Mouse (Mus musculus) heart, embryonic 14.5 days (tissue): ENCODE data around the gene Lin7a. TPM values are rescaled to one million over a fixed set of nuclear protein-coding genes. Genes with fewer than 3 reads are reported as not detected.

ENCODE experiments used
- ATAC-seq: fragments of 200-750 bp; cut with Nextera tagmentation; 2 replicates; pipeline ENCODE4 v1.8.0; 2017; ENCODE audit warnings: low read depth, moderate TSS enrichment; ENCODE audit not compliant: insufficient number of reproducible peaks, insufficient read depth, low FRiP score
- H3K27ac ChIP-seq, 2 experiments: fragments of 200-500 bp in 1 of 2; fragments of 300-500 bp in 1 of 2; sonication (generic) in 1 of 2; replicated peaks in 1 of 2; 2 replicates each; pipeline ENCODE4 v1.5.1; 2012 to 2014; ENCODE audit warnings: low read depth in 2 of 2, low read length in 2 of 2, control low read depth in 1 of 2, mild to moderate bottlenecking in 1 of 2, mixed read lengths in 1 of 2; ENCODE audit not compliant: control insufficient read depth in 1 of 2, insufficient read depth in 1 of 2
- H3K27me3 ChIP-seq: fragments of 300-500 bp; sonication (generic); 2 replicates; pipeline ENCODE4 v1.6.1; 2014; ENCODE audit warnings: mild to moderate bottlenecking, low read length, control low read depth; ENCODE audit not compliant: control insufficient read depth, insufficient read depth
- H3K36me3 ChIP-seq: fragments of 300-500 bp; sonication (generic); 2 replicates; pipeline ENCODE4 v1.6.1; 2014; ENCODE audit warnings: mild to moderate bottlenecking, control low read depth, low read length, mixed read lengths; ENCODE audit not compliant: control insufficient read depth, insufficient read depth
- H3K4me1 ChIP-seq, 2 experiments: fragments of 200-500 bp in 1 of 2; fragments of 300-500 bp in 1 of 2; sonication (generic) in 1 of 2; 2 replicates each; pipeline ENCODE4 v1.6.1; 2012 to 2014; ENCODE audit warnings: low read length in 2 of 2, control low read depth in 1 of 2, mixed read lengths in 1 of 2; ENCODE audit not compliant: control insufficient read depth in 2 of 2, insufficient read depth in 2 of 2
- H3K4me2 ChIP-seq: fragments of 300-500 bp; sonication (generic); 2 replicates; pipeline ENCODE4 v1.6.1; 2014; ENCODE audit warnings: mild to moderate bottlenecking, low read length
- H3K4me3 ChIP-seq, 2 experiments: fragments of 200-500 bp in 1 of 2; fragments of 300-500 bp in 1 of 2; sonication (generic) in 1 of 2; 2 replicates each; pipeline ENCODE4 v1.5.1; 2012 to 2014; ENCODE audit warnings: low read length in 2 of 2, mild to moderate bottlenecking in 2 of 2, control low read depth in 1 of 2, low read depth in 1 of 2, moderate library complexity in 1 of 2; ENCODE audit not compliant: control insufficient read depth in 1 of 2, insufficient read depth in 1 of 2
- H3K9ac ChIP-seq: fragments of 300-500 bp; sonication (generic); 2 replicates; pipeline ENCODE4 v1.6.1; 2014; ENCODE audit warnings: mild to moderate bottlenecking, low read length
- H3K9me3 ChIP-seq: fragments of 300-500 bp; sonication (generic); 2 replicates; pipeline ENCODE4 v1.6.1; 2016; ENCODE audit warnings: low read length, control low read depth; ENCODE audit not compliant: control insufficient read depth
- WGBS: fragments of 180-500 bp; shearing (Covaris S2); extraction: QIAGEN DNeasy Blood & Tissue Kit; methylation state at CpG from one replicate; pipeline ENCODE4 v1.1.7; 2014; 5-methylcytosine and 5-hydroxymethylcytosine counted together
- polyA plus RNA-seq: library from polyadenylated mRNA; unstranded; fragments of >200 nt; fragmentation: Nextera tagmentation; extraction: Ambion mirVana; gene quantifications from 2 replicates; pipeline ENCODE4 v1.2.1, GENCODE M21; 2014

Lin7a gene
- polyA plus RNA-seq, 1 experiment from 2014 or later = 2.5 TPM

DNA sequence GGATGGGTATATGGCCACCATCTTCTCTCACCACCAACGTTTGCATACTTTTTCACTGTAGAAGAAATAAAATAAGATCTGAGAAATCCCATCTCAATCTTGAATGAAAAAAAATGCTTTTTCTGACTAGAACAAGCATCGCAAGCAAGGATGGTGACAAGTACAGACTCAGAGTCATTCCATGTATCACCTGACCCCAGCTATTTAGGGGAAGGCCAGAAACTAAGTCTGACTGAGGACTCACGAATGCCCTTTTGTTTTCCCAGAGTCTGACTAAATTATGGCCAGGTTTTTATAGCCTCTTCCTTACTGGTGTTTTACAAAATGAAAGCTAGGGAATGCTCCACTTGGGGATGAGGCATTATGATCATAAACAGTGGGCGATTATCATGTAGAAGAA lies 45.6 kb upstream of the Lin7a start:
- no peaks in the 10 kb centered on the region for H3K9me3 ChIP-seq
- H3K4me3 ChIP-seq = no peak overlapping the region
- 74% methylated on average over 4 of the region's 4 CpGs for WGBS

DNA sequence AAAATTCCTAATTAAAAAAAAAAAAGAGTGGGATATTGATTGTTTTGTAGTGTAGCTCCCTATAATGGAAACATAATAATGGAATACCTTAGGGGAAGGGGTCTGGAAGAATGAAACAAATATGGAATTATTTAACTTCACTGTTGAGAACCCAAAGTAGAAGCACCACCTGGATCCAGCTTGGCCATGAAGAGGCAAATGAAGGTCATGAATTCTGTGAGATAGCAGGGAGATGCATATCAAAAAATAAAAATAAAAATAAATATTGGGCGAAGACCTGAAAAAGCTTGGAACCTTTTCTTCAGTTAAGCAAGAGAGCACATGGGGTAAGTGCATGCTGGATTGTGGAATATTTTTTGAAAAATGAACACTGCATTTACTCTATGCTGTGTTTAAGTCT lies 43.6 kb upstream of the Lin7a start:
- H3K27ac ChIP-seq = no peak overlapping the region
- H3K9ac ChIP-seq = no peak overlapping the region
- ATAC-seq = no peak
- H3K27me3 ChIP-seq = no peaks in the 10 kb centered on the region
- WGBS = 91% methylated on average over 1 of the region's 1 CpGs
- H3K4me2 ChIP-seq = no peak overlapping the region
- no peaks in the 10 kb centered on the region for H3K36me3 ChIP-seq
- H3K4me3 ChIP-seq = no peak overlapping the region
- H3K9me3 ChIP-seq = no peaks in the 10 kb centered on the region
- H3K4me1 ChIP-seq = no peaks in the 10 kb centered on the region

More for the DNA sequence above, 45.6 kb upstream of the Lin7a start:
- Histone ChIP-seq H3K27me3 (no peaks in the 10 kb centered on the region), H3K4me1 (no peaks in the 10 kb centered on the region), H3K4me2 (no peak overlapping the region), H3K9ac (no peak overlapping the region), H3K27ac (no peak overlapping the region), H3K36me3 (no peaks in the 10 kb centered on the region)
- ATAC-seq = no peak

GRCm38 (mm10) chr10:107228776-107229175 lies 42.7 kb upstream of the Lin7a start:
- Histone ChIP-seq H3K9me3 (no peaks in the 10 kb centered on the region), H3K27ac (no peak overlapping the region), H3K4me1 (no peaks in the 10 kb centered on the region), H3K9ac (no peak overlapping the region), H3K4me3 (no peak overlapping the region), H3K27me3 (no peaks in the 10 kb centered on the region), H3K4me2 (no peak overlapping the region), H3K36me3 (no peaks in the 10 kb centered on the region)
- 78% methylated on average over 5 of the region's 5 CpGs for WGBS
- ATAC-seq = no peak

GRCm38 (mm10) chr10:107229416-107229815 lies 42.1 kb upstream of the Lin7a start:
- ATAC-seq = no peak
- Histone ChIP-seq H3K27me3 (no peaks in the 10 kb centered on the region), H3K9ac (no peak overlapping the region), H3K27ac (no peak overlapping the region), H3K4me3 (no peak overlapping the region), H3K4me1 (no peaks in the 10 kb centered on the region), H3K4me2 (no peak overlapping the region), H3K36me3 (no peaks in the 10 kb centered on the region), H3K9me3 (no peaks in the 10 kb centered on the region)
- WGBS = 56% methylated on average over 3 of the region's 3 CpGs

GRCm38 (mm10) chr10:107230081-107230850 lies 41.2 kb upstream of the Lin7a start:
- WGBS = 73% methylated on average over 8 of the region's 8 CpGs
- H3K4me3 ChIP-seq = no peak overlapping the region
- no peak overlapping the region for H3K9ac ChIP-seq
- H3K9me3 ChIP-seq = no peaks in the 10 kb centered on the region
- no peak overlapping the region for H3K27ac ChIP-seq
- no peaks in the 10 kb centered on the region for H3K27me3 ChIP-seq
- H3K4me1 ChIP-seq = no peaks in the 10 kb centered on the region
- H3K36me3 ChIP-seq = no peaks in the 10 kb centered on the region
- ATAC-seq = no peak
- H3K4me2 ChIP-seq = no peak overlapping the region

- no peaks in the 10 kb centered on the region for H3K36me3 ChIP-seq
- H3K4me3 ChIP-seq = no peak overlapping the region
- H3K4me2 ChIP-seq = no peak overlapping the region
- 87% methylated on average over 1 of the region's 1 CpGs for WGBS
- no peaks in the 10 kb centered on the region for H3K4me1 ChIP-seq
- H3K27me3 ChIP-seq = no peaks in the 10 kb centered on the region
- no peak for ATAC-seq
- no peak overlapping the region for H3K9ac ChIP-seq
- H3K27ac ChIP-seq = no peak overlapping the region
- no peaks in the 10 kb centered on the region for H3K9me3 ChIP-seq
These were observed 40.7 kb upstream of the Lin7a start for GRCm38 (mm10) chr10:107230851-107231130.

DNA sequence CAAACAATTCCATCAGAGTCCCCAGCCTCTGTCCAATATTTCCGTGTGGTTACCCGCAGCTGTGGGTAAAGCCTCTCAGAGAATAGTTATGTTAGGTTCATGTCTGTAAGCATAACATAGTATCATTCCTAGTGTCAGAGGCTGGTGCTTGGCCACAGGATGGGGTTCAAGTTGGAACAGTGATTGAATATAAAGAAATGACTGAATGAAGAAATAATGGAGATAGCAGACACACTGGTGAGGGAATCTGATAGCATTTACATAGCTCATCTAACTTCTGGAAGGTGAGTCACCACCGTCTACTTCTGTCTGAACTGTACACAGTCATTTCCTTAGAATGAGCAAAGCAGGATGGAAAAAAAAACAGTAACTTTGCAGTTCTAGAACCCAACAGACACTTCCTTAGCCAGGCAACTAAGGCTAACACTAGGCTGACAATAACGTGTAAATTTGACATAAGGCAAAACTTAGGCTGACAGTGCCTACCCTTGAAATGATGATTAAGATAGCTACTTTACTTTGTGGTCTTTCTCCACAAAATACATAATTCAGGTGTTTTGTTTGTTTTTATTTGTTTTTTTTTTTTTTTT lies 40.0 kb upstream of the Lin7a start:
- Histone ChIP-seq H3K27me3 (no peaks in the 10 kb centered on the region), H3K4me1 (no peaks in the 10 kb centered on the region), H3K27ac (no peak overlapping the region), H3K9ac (no peak overlapping the region), H3K4me2 (no peak overlapping the region), H3K36me3 (no peaks in the 10 kb centered on the region), H3K9me3 (no peaks in the 10 kb centered on the region), H3K4me3 (no peak overlapping the region)
- WGBS = 71% methylated on average over 4 of the region's 4 CpGs
- no peak for ATAC-seq
